Mouse (Mus musculus): ENCODE results near the gene Crybg1.

Crybg1 gene

GRCm38 (mm10) chr10:44148337-44149317 is at the start of gene Crybg1:
Crybg1 (minus strand) TSS chr10:44148853.
- peak; percentile 87 for DNase-seq (ENCODE audit: low spot score)

- DNase-seq (ENCODE audit: low spot score), result no peak
These were observed 28.7 kb upstream of the Crybg1 start for GRCm38 (mm10) chr10:44177365-44177764.

- no peak for DNase-seq (ENCODE audit: low spot score)
These were observed 27.9 kb upstream of the Crybg1 start for GRCm38 (mm10) chr10:44176548-44176947.

- DNase-seq (ENCODE audit: low spot score), result no peak
These were observed 27.5 kb upstream of the Crybg1 start for GRCm38 (mm10) chr10:44176120-44176519.

- no peak for DNase-seq (ENCODE audit: low spot score)
These were observed 21.5 kb upstream of the Crybg1 start for GRCm38 (mm10) chr10:44170145-44170544.

GRCm38 (mm10) chr10:44167061-44167460 is 18.4 kb upstream of the Crybg1 start:
- no peak for DNase-seq (ENCODE audit: low spot score)

- DNase-seq (ENCODE audit: low spot score), result no peak
These were observed 15.8 kb upstream of the Crybg1 start for GRCm38 (mm10) chr10:44164258-44164975.

GRCm38 (mm10) chr10:44163028-44163427 is 14.4 kb upstream of the Crybg1 start:
- no peak for DNase-seq (ENCODE audit: low spot score)

GRCm38 (mm10) chr10:44160150-44160549 is 11.5 kb upstream of the Crybg1 start:
- DNase-seq (ENCODE audit: low spot score), result no peak

- DNase-seq (ENCODE audit: low spot score), result no peak
These were observed 8.8 kb upstream of the Crybg1 start for GRCm38 (mm10) chr10:44157489-44157888.

GRCm38 (mm10) chr10:44150501-44150900 is 1.8 kb upstream of the Crybg1 start:
- DNase-seq (ENCODE audit: low spot score), result no peak

GRCm38 (mm10) chr10:44143401-44143800 is 5.3 kb downstream of the Crybg1 start:
- no peak for DNase-seq (ENCODE audit: low spot score)

GRCm38 (mm10) chr10:44138137-44138855 is 10.4 kb downstream of the Crybg1 start:
- DNase-seq (ENCODE audit: low spot score), result no peak

GRCm38 (mm10) chr10:44126047-44126446 is 22.6 kb downstream of the Crybg1 start:
- no peak for DNase-seq (ENCODE audit: low spot score)

GRCm38 (mm10) chr10:44124400-44124933 is 24.2 kb downstream of the Crybg1 start:
- DNase-seq (ENCODE audit: low spot score), result no peak

GRCm38 (mm10) chr10:44118616-44119015 is 30.0 kb downstream of the Crybg1 start:
- DNase-seq (ENCODE audit: low spot score), result no peak

GRCm38 (mm10) chr10:44116796-44117195 is 31.9 kb downstream of the Crybg1 start:
- no peak for DNase-seq (ENCODE audit: low spot score)

GRCm38 (mm10) chr10:44114611-44115010 is 34.0 kb downstream of the Crybg1 start:
- DNase-seq (ENCODE audit: low spot score), result no peak

- DNase-seq (ENCODE audit: low spot score), result no peak
These were observed 36.5 kb downstream of the Crybg1 start for GRCm38 (mm10) chr10:44112005-44112675.

GRCm38 (mm10) chr10:44111168-44111567 is 37.5 kb downstream of the Crybg1 start:
- no peak for DNase-seq (ENCODE audit: low spot score)

- DNase-seq (ENCODE audit: low spot score), result no peak
These were observed 38.2 kb downstream of the Crybg1 start for GRCm38 (mm10) chr10:44110460-44110859.

Data from testis, postnatal 10 days (tissue).